16 mouse cellular contexts compared by ENCODE assay signal in genomic region chr13:108273034-108273433, GRCm38 (mm10). TPM values are rescaled to one million over a fixed set of nuclear protein-coding genes. Genes with fewer than 3 reads are reported as not detected.
DNase-seq lines count a peak whose midpoint lies in the region; ATAC-seq lines count a peak whose summit lies in the region.
"Had no signal": no experiment of that assay in that cellular context is flagged by ENCODE, and none has a peak within 500 bp of the region (broad histone marks: within the 10 kb centered on the region; RNA-seq: fewer than 3 reads in every experiment).

No protein-coding gene starts in this region.

- no peaks in the 10 kb centered on the region; the same call in 1 of the 2 replicates for H3K4me1 ChIP-seq in forebrain, embryonic 15.5 days
- 0 out of 2 replicates have a peak, but pooled peaks cover 3% of the 10 kb centered on the region for H3K4me1 ChIP-seq in forebrain, embryonic 14.5 days (ENCODE audit: control insufficient read depth, insufficient read depth, low read length)
- H3K4me1 ChIP-seq in kidney, embryonic 14.5 days (ENCODE audit: control insufficient read depth, insufficient read depth, low read length): no peaks in the 10 kb centered on the region
- no peaks in the 10 kb centered on the region for H3K4me1 ChIP-seq in neural tube, embryonic 11.5 days (ENCODE audit: control insufficient read depth, insufficient read depth, low read length)

- no peak overlapping the region for H3K9ac ChIP-seq in forebrain, embryonic 15.5 days (replicated peaks)
- no peak overlapping the region for H3K9ac ChIP-seq in forebrain, embryonic 14.5 days (ENCODE audit: low read length)
- no peak overlapping the region for H3K9ac ChIP-seq in kidney, embryonic 14.5 days (ENCODE audit: low read depth, low read length)
- no peak overlapping the region for H3K9ac ChIP-seq in neural tube, embryonic 11.5 days (ENCODE audit: low read length)
- H3K9ac ChIP-seq: heart, embryonic 12.5 days had no signal

- H3K4me3 ChIP-seq in forebrain, embryonic 15.5 days: no peak overlapping the region
- H3K4me3 ChIP-seq in forebrain, embryonic 14.5 days (ENCODE audit: low read depth, low read length): no peak overlapping the region
- H3K4me3 ChIP-seq in kidney, embryonic 14.5 days (ENCODE audit: low read length): no peak overlapping the region
- H3K4me3 ChIP-seq in neural tube, embryonic 11.5 days (ENCODE audit: low read depth, low read length): no peak overlapping the region
- H3K4me3 ChIP-seq: heart, embryonic 12.5 days; hindbrain, embryonic 10.5 days had no signal

- H3K9me3 ChIP-seq in forebrain, embryonic 15.5 days: no peaks in the 10 kb centered on the region
- no peaks in the 10 kb centered on the region for H3K9me3 ChIP-seq in forebrain, embryonic 14.5 days (replicated peaks; ENCODE audit: control insufficient read depth, low read length)
- H3K9me3 ChIP-seq in kidney, embryonic 14.5 days (ENCODE audit: control insufficient read depth, low read length): no peaks in the 10 kb centered on the region
- H3K9me3 ChIP-seq in neural tube, embryonic 11.5 days (ENCODE audit: control insufficient read depth, low read length): no peaks in the 10 kb centered on the region
- H3K9me3 ChIP-seq: heart, embryonic 12.5 days; hindbrain, embryonic 10.5 days had no signal

- H3K27ac ChIP-seq in forebrain, embryonic 15.5 days (replicated peaks): no peak overlapping the region
- H3K27ac ChIP-seq in forebrain, embryonic 14.5 days (ENCODE audit: low read depth, low read length): no peak overlapping the region
- no peak overlapping the region for H3K27ac ChIP-seq in kidney, embryonic 14.5 days (ENCODE audit: low read depth, low read length)
- H3K27ac ChIP-seq in neural tube, embryonic 11.5 days (ENCODE audit: low read depth, low read length): no peak overlapping the region
- H3K27ac ChIP-seq: hindbrain, embryonic 10.5 days had no signal

- no peaks in the 10 kb centered on the region for H3K36me3 ChIP-seq in forebrain, embryonic 15.5 days
- no peaks in the 10 kb centered on the region for H3K36me3 ChIP-seq in forebrain, embryonic 14.5 days (ENCODE audit: control insufficient read depth, insufficient read depth, low read length)
- no peaks in the 10 kb centered on the region for H3K36me3 ChIP-seq in kidney, embryonic 14.5 days (ENCODE audit: control insufficient read depth, insufficient read depth, low read length)
- no peaks in the 10 kb centered on the region for H3K36me3 ChIP-seq in neural tube, embryonic 11.5 days (ENCODE audit: control insufficient read depth, insufficient read depth, low read length)
- H3K36me3 ChIP-seq: heart, embryonic 12.5 days; hindbrain, embryonic 10.5 days had no signal

- no peak for DNase-seq in forebrain, embryonic 14.5 days (ENCODE audit: low spot score)
- DNase-seq in kidney, adult 18-20 months: no peak
- DNase-seq in neural tube, embryonic 11.5 days (ENCODE audit: low spot score): peak; percentile 17
- DNase-seq in neural tube, embryonic 10.5 days (ENCODE audit: extremely low spot score, low spot score): no peak
- DNase-seq in right cerebral cortex, adult 2 months (ENCODE audit: low spot score in 2 of 2): no peak
- DNase-seq in adrenal gland, postnatal 25 days: no peak
- DNase-seq: cerebellum, adult 18-20 months; gastrocnemius, postnatal 25 days; kidney, adult 8-10 months; lung, postnatal 10 days; midbrain, embryonic 14.5 days had no signal

- WGBS in forebrain, embryonic 15.5 days: 54% methylated on average over 15 of the region's 15 CpGs
- 52% methylated on average over 15 of the region's 15 CpGs for WGBS in forebrain, embryonic 14.5 days
- 27% methylated on average over 15 of the region's 15 CpGs for WGBS in kidney, embryonic 14.5 days
- WGBS in neural tube, embryonic 11.5 days: 45% methylated on average over 15 of the region's 15 CpGs

- ATAC-seq in forebrain, embryonic 15.5 days (replicated peaks): 0 out of 2 replicates have a peak, but pooled peaks have one; percentile 32
- no peak; the same call in 1 of the 2 replicates for ATAC-seq in forebrain, embryonic 14.5 days
- peak; percentile 55 for ATAC-seq in kidney, embryonic 14.5 days (ENCODE audit: low FRiP score, low TSS enrichment)
- ATAC-seq in neural tube, embryonic 11.5 days (ENCODE audit: insufficient read depth, low FRiP score, low TSS enrichment): peak; percentile 63

- no peak overlapping the region for H3K4me2 ChIP-seq in forebrain, embryonic 15.5 days (replicated peaks)
- no peak overlapping the region for H3K4me2 ChIP-seq in forebrain, embryonic 14.5 days (ENCODE audit: low read length)
- H3K4me2 ChIP-seq in kidney, embryonic 14.5 days (replicated peaks; ENCODE audit: low read depth, low read length): 0 out of 2 replicates have a peak overlapping the region, but pooled peaks have one; percentile 17
- H3K4me2 ChIP-seq in neural tube, embryonic 11.5 days (ENCODE audit: low read depth): no peak overlapping the region
- H3K4me2 ChIP-seq: heart, embryonic 12.5 days; liver, embryonic 11.5 days had no signal

- no peaks in the 10 kb centered on the region for H3K27me3 ChIP-seq in forebrain, embryonic 15.5 days
- H3K27me3 ChIP-seq in forebrain, embryonic 14.5 days (replicated peaks; ENCODE audit: control insufficient read depth, insufficient read depth, low read length): no peaks in the 10 kb centered on the region
- no peaks in the 10 kb centered on the region for H3K27me3 ChIP-seq in kidney, embryonic 14.5 days (ENCODE audit: control insufficient read depth, insufficient read depth, low read length)
- H3K27me3 ChIP-seq in neural tube, embryonic 11.5 days (ENCODE audit: control insufficient read depth, insufficient read depth, low read length): no peaks in the 10 kb centered on the region

RNA-seq across cellular contexts. Expression of gene Depdc1b, which starts 43.1 kb away (rescaled TPM):
- 7.8 and 8.0 TPM in 2 replicates for polyA plus RNA-seq in forebrain, embryonic 15.5 days (2015; fragmentation: Nextera tagmentation; extraction: Ambion mirVana)
- polyA plus RNA-seq in forebrain, embryonic 14.5 days (2014; fragmentation: Nextera tagmentation; extraction: Ambion mirVana): 4.5 and 6.8 TPM in 2 replicates
- 12.7 and 14.4 TPM in 2 replicates for polyA plus RNA-seq in kidney, embryonic 14.5 days (2014; fragmentation: Nextera tagmentation; extraction: Ambion mirVana)
- polyA plus RNA-seq in neural tube, embryonic 11.5 days (2014; fragmentation: Nextera tagmentation; extraction: Ambion mirVana): 12.3 and 14.8 TPM in 2 replicates
- total RNA-seq in adrenal gland, postnatal 25 days (2021): 1.2 and 2.2 TPM in 2 replicates

RNA-seq across cellular contexts. Expression of gene Elovl7, which starts 58.8 kb away (rescaled TPM):
- 1.5 and 1.7 TPM in 2 replicates for polyA plus RNA-seq in forebrain, embryonic 15.5 days (2015; fragmentation: Nextera tagmentation; extraction: Ambion mirVana)
- 1.3 and 1.6 TPM in 2 replicates for polyA plus RNA-seq in forebrain, embryonic 14.5 days (2014; fragmentation: Nextera tagmentation; extraction: Ambion mirVana)
- polyA plus RNA-seq in kidney, embryonic 14.5 days (2014; fragmentation: Nextera tagmentation; extraction: Ambion mirVana): 7.3 and 14.3 TPM in 2 replicates
- polyA plus RNA-seq in neural tube, embryonic 11.5 days (2014; fragmentation: Nextera tagmentation; extraction: Ambion mirVana): 0.81 and 1.2 TPM in 2 replicates
- 2.6 TPM in 2 replicates for total RNA-seq in adrenal gland, postnatal 25 days (2021)
